Mouse (Mus musculus) heart, adult 2 months (tissue): ENCODE results near the gene Teddm2. TPM values are rescaled to one million over a fixed set of nuclear protein-coding genes. Genes with fewer than 3 reads are reported as not detected.

Source experiments
- DNase-seq, 2 experiments: peaks; one replicate each; pipeline ENCODE4 v3.0.0; 2021
- H3K27ac ChIP-seq: fragments of 200-600 bp; 2 replicates; pipeline ENCODE4 v1.8.1; 2022
- H3K27me3 ChIP-seq: fragments of 200-500 bp; 2 replicates; pipeline ENCODE4 v1.6.1; 2012; ENCODE audit warnings: mild to moderate bottlenecking, low read length, inconsistent platforms, mixed read lengths; ENCODE audit not compliant: control insufficient read depth, insufficient read depth
- H3K36me3 ChIP-seq: fragments of 200-500 bp; 2 replicates; pipeline ENCODE4 v1.6.1; 2012; ENCODE audit warnings: low read length, inconsistent platforms; ENCODE audit not compliant: control insufficient read depth, insufficient read depth
- H3K4me1 ChIP-seq: fragments of 200-500 bp; 2 replicates; pipeline ENCODE4 v1.6.1; 2011; ENCODE audit warnings: low read length; ENCODE audit not compliant: control insufficient read depth, insufficient read depth
- H3K4me3 ChIP-seq: fragments of 200-600 bp; 2 replicates; pipeline ENCODE4 v1.8.1; 2022
- H3K79me2 ChIP-seq: fragments of 200-500 bp; replicated peaks from 2 replicates; pipeline ENCODE4 v1.6.1; 2012; ENCODE audit warnings: mild to moderate bottlenecking, inconsistent platforms, low read length, moderate library complexity, mixed read lengths; ENCODE audit not compliant: control insufficient read depth, insufficient read depth
- H3K9ac ChIP-seq: fragments of 200-500 bp; 2 replicates; pipeline ENCODE4 v1.6.1; 2012; ENCODE audit warnings: low read depth, mild to moderate bottlenecking, control low read depth, inconsistent platforms, low read length, mixed read lengths
- CTCF ChIP-seq: fragments of 200-600 bp; IDR thresholded peaks from 2 replicates; pipeline ENCODE4 v1.8.1; 2022; ENCODE audit warnings: antibody characterized with exemption, mild to moderate bottlenecking, moderate library complexity
- EP300 ChIP-seq: fragments of 200-500 bp; IDR thresholded peaks from 2 replicates; pipeline ENCODE4 v1.6.1; 2011; ENCODE audit warnings: low read depth, low read length, control low read depth; ENCODE audit not compliant: insufficient read depth
- POLR2A ChIP-seq: fragments of 200-500 bp; IDR thresholded peaks from 2 replicates; pipeline ENCODE4 v1.6.1; 2011; ENCODE audit warnings: mild to moderate bottlenecking, low read depth, low read length, control low read depth; ENCODE audit not compliant: insufficient read depth
- WGBS: fragments of 180-500 bp; shearing (Covaris S2); methylation state at CpG from one replicate; pipeline ENCODE4 v1.1.7; 2018; 5-methylcytosine and 5-hydroxymethylcytosine counted together
- intact Hi-C: fragments of 180-260 bp; cut with DNase I; formaldehyde crosslinking; loops from one replicate; pipeline ENCODE4 v1.15.1; 2025
- polyA plus RNA-seq: library from polyadenylated mRNA; depleted of rRNA; stranded (reverse); fragments of >200 nt; gene quantifications from 2 replicates; pipeline ENCODE4 v1.2.3, GENCODE M21; 2012
- total RNA-seq, 2 experiments: library from RNA; stranded (reverse); gene quantifications; 2 replicates each; pipeline ENCODE4 v1.2.3; 2021

Teddm2 gene
- total and polyA plus RNA-seq, 3 experiments: 0.49 to 0.91 (median 0.91) TPM

GRCm38 (mm10) chr1:153908741-153909140 lies 8.7 kb upstream of the Teddm2 start:
- Histone ChIP-seq H3K4me1 (peaks cover 11% of the 10 kb centered on the region), H3K36me3 (peaks cover 39% of the 10 kb centered on the region), H3K27me3 (no peaks in the 10 kb centered on the region), H3K27ac (no peak overlapping the region), H3K9ac (no peak overlapping the region), H3K79me2 (no peaks in the 10 kb centered on the region), H3K4me3 (no peak overlapping the region)
- no peak for TF ChIP-seq POLR2A
- no peak for TF ChIP-seq CTCF
- no peak for TF ChIP-seq EP300
- intact Hi-C loops: no loop called here
- 93% methylated on average over 4 of the region's 4 CpGs for WGBS
- DNase-seq: no peak

DNA sequence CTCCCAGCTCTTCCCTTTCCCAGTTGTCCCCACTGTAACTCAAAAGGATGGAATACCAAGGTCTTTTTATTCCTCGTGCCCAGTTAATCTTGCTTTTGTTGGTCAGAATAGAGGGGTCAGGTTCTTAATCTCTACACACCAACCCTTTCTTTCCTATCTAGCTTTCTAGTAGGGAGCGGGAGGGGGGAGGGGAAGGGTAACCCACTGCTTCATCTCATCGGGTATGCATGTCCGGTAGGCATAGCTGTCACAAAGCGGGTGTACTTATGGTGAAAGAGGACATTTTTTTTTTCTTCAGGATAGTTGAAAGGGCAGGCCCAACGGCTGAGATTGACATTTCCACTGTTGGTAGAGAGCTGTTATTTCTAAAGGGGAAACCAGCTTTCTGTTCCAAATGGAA lies 8.2 kb upstream of the Teddm2 start:
- H3K4me3 ChIP-seq: no peak overlapping the region
- no peak overlapping the region for H3K27ac ChIP-seq
- H3K79me2 ChIP-seq: no peaks in the 10 kb centered on the region
- H3K27me3 ChIP-seq: no peaks in the 10 kb centered on the region
- WGBS: 81% methylated on average over 6 of the region's 6 CpGs
- no peak overlapping the region for H3K9ac ChIP-seq
- peaks cover 45% of the 10 kb centered on the region for H3K36me3 ChIP-seq
- TF ChIP-seq EP300: no peak
- no peak for TF ChIP-seq CTCF
- TF ChIP-seq POLR2A: no peak
- H3K4me1 ChIP-seq: peaks cover 10% of the 10 kb centered on the region
- DNase-seq: no peak
- intact Hi-C loops: no loop called here

DNA sequence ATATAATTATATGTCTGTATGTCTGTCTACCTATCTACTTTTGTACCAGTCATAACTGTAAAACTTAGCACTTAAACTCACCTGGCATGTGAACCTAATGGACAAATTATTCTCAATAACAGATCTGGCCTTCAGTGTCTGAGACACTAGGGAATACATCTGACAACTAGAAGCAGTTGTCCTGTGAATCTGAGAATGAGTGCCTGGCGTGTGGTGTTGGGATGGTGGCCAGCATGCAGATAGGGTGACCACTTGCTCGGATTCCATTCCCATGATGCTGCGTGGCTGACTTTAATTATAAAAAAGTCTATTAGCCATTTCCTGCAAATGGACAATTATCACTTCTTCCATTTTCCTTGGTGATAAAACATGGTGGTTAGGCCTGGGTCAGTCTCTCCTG lies 5.9 kb upstream of the Teddm2 start:
- Histone ChIP-seq H3K4me3 (no peak overlapping the region), H3K36me3 (peaks cover 56% of the 10 kb centered on the region), H3K27me3 (no peaks in the 10 kb centered on the region), H3K4me1 (peaks cover 15% of the 10 kb centered on the region), H3K79me2 (no peaks in the 10 kb centered on the region), H3K9ac (no peak overlapping the region), H3K27ac (peak overlapping the region; percentile 9; the same call in 1 of the 2 replicates)
- 43% methylated on average over 3 of the region's 3 CpGs for WGBS
- no peak for DNase-seq
- TF ChIP-seq POLR2A (no peak), EP300 (no peak), CTCF (no peak)
- intact Hi-C loops: no loop called here

GRCm38 (mm10) chr1:153904236-153904635 lies 4.2 kb upstream of the Teddm2 start:
- WGBS: 90% methylated on average over 14 of the region's 14 CpGs

GRCm38 (mm10) chr1:153903006-153903405 lies 3.0 kb upstream of the Teddm2 start:
- H3K27ac ChIP-seq: no peak overlapping the region
- peaks cover 41% of the 10 kb centered on the region for H3K36me3 ChIP-seq
- DNase-seq: no peak
- 91% methylated on average over 13 of the region's 13 CpGs for WGBS
- no peaks in the 10 kb centered on the region for H3K79me2 ChIP-seq
- no peak overlapping the region for H3K9ac ChIP-seq
- intact Hi-C loops: no loop called here
- no peak overlapping the region for H3K4me3 ChIP-seq
- no peaks in the 10 kb centered on the region for H3K27me3 ChIP-seq
- H3K4me1 ChIP-seq: peaks cover 10% of the 10 kb centered on the region
- TF ChIP-seq POLR2A: no peak
- no peak for TF ChIP-seq EP300

More at GRCm38 (mm10) chr1:153904236-153904635, 4.2 kb upstream of the Teddm2 start:
- Histone ChIP-seq H3K36me3 (peaks cover 50% of the 10 kb centered on the region), H3K4me1 (peaks cover 11% of the 10 kb centered on the region), H3K27me3 (no peaks in the 10 kb centered on the region), H3K27ac (no peak overlapping the region), H3K79me2 (no peaks in the 10 kb centered on the region), H3K4me3 (no peak overlapping the region), H3K9ac (no peak overlapping the region)
- no peak for DNase-seq
- TF ChIP-seq CTCF: no peak
- no peak for TF ChIP-seq POLR2A
- no peak for TF ChIP-seq EP300
- intact Hi-C loops: no loop called here

DNA sequence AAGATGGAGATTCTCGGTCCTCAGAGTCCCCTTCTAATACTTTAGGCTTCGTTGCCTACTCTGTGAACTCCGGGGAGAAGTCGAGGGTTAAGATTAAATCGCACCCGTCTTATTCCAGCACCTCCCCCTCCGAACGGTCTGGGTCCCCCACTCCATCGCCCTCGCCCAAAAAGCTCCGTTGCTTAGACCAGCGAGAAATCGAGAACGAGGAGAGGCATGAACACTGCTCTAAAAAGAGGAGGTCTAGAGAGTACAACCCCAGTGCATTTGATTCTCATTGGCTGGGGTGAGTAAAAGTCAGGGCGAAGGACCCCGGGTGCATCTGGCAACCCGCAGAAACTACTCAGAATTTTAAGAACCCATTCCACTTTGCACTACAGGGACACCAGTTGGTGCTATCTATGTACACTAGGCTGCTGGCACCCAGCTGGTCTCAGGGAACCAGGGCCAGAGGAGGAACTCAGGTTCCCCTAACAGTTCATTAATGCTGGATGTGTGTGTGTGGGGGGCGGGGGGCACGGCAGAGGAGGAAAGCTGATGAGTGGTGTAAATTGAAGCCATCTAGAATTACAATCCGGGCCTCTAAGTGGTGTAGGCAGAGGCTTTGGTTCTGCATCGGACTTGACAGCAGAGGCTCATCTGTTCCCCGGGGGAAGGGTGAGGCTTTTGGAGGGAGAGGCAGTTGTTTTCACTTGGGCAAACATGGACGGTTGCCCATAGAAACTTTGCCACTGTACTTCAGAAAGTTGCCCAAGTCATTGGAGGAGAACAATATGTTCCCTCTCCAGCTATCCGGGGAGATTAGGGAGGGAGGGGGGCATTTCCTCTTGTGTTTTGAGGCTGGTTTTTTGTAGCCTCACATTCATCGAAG lies 1.1 kb upstream of the Teddm2 start:
- intact Hi-C loops: loop anchor here (1.0 kb wide), 1 partner anchor 21 kb away; no protein-coding TSS in a partner anchor
- 1% methylated on average over 25 of the region's 25 CpGs for WGBS

More for the DNA sequence above, 1.1 kb upstream of the Teddm2 start:
- TF ChIP-seq EP300 (peak; percentile 54; the same call in 1 of the 2 replicates), POLR2A (no peak)
- peak overlapping the region; percentile 98 for H3K27ac ChIP-seq
- peaks cover 10% of the 10 kb centered on the region for H3K4me1 ChIP-seq
- peak overlapping the region; percentile 81 for H3K4me3 ChIP-seq
- H3K79me2 ChIP-seq: no peaks in the 10 kb centered on the region
- H3K9ac ChIP-seq: peak overlapping the region; percentile 89
- H3K36me3 ChIP-seq: peaks cover 33% of the 10 kb centered on the region
- DNase-seq: peak; percentile 68 to 74
- no peaks in the 10 kb centered on the region for H3K27me3 ChIP-seq
